Mouse (Mus musculus) lung, postnatal 0 days (tissue): ENCODE measurements around the gene Ntn1.

Source experiments
- CTCF ChIP-seq: IDR thresholded peaks from 2 replicates; pipeline ENCODE4 v1.5.1; 2016; ENCODE audit warnings: antibody characterized with exemption, mild to moderate bottlenecking
- EP300 ChIP-seq: IDR thresholded peaks from 2 replicates; pipeline ENCODE4 v1.6.1; 2016; ENCODE audit warnings: antibody characterized with exemption, mild to moderate bottlenecking, control low read depth

DNA sequence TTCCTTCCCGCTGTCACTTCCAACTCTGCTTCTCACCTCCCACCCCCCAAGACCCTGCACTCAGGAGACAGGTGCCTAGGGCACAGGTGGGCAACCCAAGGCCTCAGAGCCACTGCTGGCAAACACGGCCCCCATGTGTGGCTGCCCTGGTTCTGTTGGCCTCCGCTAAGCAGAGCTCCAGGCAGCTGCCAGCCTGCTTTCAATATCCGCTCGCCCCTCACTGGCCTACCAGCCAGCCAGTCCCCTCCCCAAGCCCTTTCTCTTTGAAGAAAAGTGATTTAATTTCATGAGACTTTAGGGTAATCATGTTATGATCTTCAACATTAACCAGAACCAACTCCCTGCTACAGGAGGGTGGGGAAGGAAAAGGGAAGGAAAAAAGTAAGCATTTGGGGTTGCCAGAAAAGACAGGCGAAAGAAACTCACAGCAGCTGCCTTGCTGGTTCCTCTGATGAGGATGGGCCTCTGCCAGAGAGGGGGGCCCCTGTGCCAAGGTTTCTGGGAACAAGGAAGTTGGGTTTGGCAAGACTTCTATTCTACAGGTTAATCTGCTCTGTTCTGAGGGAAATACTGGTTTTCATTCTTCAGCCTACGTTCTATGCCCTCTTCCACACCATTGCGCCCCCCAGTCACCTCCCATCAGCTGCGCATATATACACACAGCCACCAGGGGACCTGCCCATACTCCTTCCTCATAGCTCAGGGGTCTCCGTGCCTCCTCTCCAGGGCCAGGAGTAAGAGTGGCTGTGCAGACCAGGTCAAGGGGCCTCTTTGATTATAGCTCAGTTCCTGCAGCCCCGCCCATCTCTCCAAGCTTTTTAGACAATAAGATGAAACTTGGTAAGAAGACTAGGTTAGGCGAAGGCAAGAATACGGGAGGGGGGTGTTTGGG, 59.3 kb downstream of the Ntn1 start:
- TF ChIP-seq EP300 (no peak), CTCF (peak; percentile 63)
